Mouse (Mus musculus): Measurements from ENCODE around the gene Stk40. TPM values are rescaled to one million over a fixed set of nuclear protein-coding genes. Genes with fewer than 3 reads are reported as not detected.
A peak's percentile ranks its signal among the peaks of the same experiment; 100 is the strongest.

The Stk40 gene
- polyA plus RNA-seq, 1 experiment from 2014 or later = 37.4 TPM

GRCm38 (mm10) chr4:126111153-126111549, 7.4 kb downstream of the Stk40 start:
- ATAC-seq (ENCODE audit: insufficient number of reproducible peaks, low FRiP score, low TSS enrichment, low read depth) = no peak
- no peaks in the 10 kb centered on the region for H3K36me3 ChIP-seq
- peak overlapping the region; percentile 90 for H3K27ac ChIP-seq (replicated peaks)
- 17% methylated on average over 7 of the region's 7 CpGs for WGBS
- H3K4me2 ChIP-seq (replicated peaks) = peak overlapping the region; percentile 35
- no peak overlapping the region for H3K9ac ChIP-seq
- peaks cover 54% of the 10 kb centered on the region for H3K4me1 ChIP-seq
- H3K27me3 ChIP-seq = no peaks in the 10 kb centered on the region
- no peaks in the 10 kb centered on the region for H3K9me3 ChIP-seq (replicated peaks)
- H3K4me3 ChIP-seq (replicated peaks) = no peak overlapping the region

- H3K36me3 ChIP-seq = no peaks in the 10 kb centered on the region
- ATAC-seq (ENCODE audit: insufficient number of reproducible peaks, low FRiP score, low TSS enrichment, low read depth) = no peak
- no peak overlapping the region for H3K4me3 ChIP-seq (replicated peaks)
- no peaks in the 10 kb centered on the region for H3K9me3 ChIP-seq (replicated peaks)
- WGBS = 76% methylated on average over 4 of the region's 4 CpGs
- H3K27me3 ChIP-seq = no peaks in the 10 kb centered on the region
- no peak overlapping the region for H3K27ac ChIP-seq (replicated peaks)
- H3K9ac ChIP-seq = no peak overlapping the region
- H3K4me1 ChIP-seq = peaks cover 48% of the 10 kb centered on the region
- H3K4me2 ChIP-seq (replicated peaks) = no peak overlapping the region
These were observed 9.5 kb downstream of the Stk40 start for GRCm38 (mm10) chr4:126113243-126113642.

- ATAC-seq (ENCODE audit: insufficient number of reproducible peaks, low FRiP score, low TSS enrichment, low read depth) = no peak
- no peaks in the 10 kb centered on the region for H3K9me3 ChIP-seq (replicated peaks)
- H3K36me3 ChIP-seq = no peaks in the 10 kb centered on the region
- H3K4me3 ChIP-seq (replicated peaks) = no peak overlapping the region
- WGBS = 22% methylated on average over 6 of the region's 6 CpGs
- no peaks in the 10 kb centered on the region for H3K27me3 ChIP-seq
- H3K9ac ChIP-seq = no peak overlapping the region
- no peak overlapping the region for H3K4me2 ChIP-seq (replicated peaks)
- peaks cover 48% of the 10 kb centered on the region for H3K4me1 ChIP-seq
- H3K27ac ChIP-seq (replicated peaks) = no peak overlapping the region
These were observed 10.2 kb downstream of the Stk40 start for GRCm38 (mm10) chr4:126113943-126114342.

- Histone ChIP-seq H3K27ac (replicated peaks) (no peak overlapping the region), H3K9me3 (replicated peaks) (no peaks in the 10 kb centered on the region), H3K27me3 (no peaks in the 10 kb centered on the region), H3K4me2 (replicated peaks) (no peak overlapping the region), H3K4me1 (peaks cover 38% of the 10 kb centered on the region), H3K4me3 (replicated peaks) (no peak overlapping the region), H3K9ac (no peak overlapping the region), H3K36me3 (no peaks in the 10 kb centered on the region)
- WGBS = 82% methylated on average over 9 of the region's 9 CpGs
- ATAC-seq (ENCODE audit: insufficient number of reproducible peaks, low FRiP score, low TSS enrichment, low read depth) = no peak
These were observed 11.7 kb downstream of the Stk40 start for GRCm38 (mm10) chr4:126115411-126115810.

- Histone ChIP-seq H3K9ac (no peak overlapping the region), H3K27ac (replicated peaks) (no peak overlapping the region), H3K4me2 (replicated peaks) (no peak overlapping the region), H3K4me3 (replicated peaks) (no peak overlapping the region), H3K36me3 (no peaks in the 10 kb centered on the region), H3K9me3 (replicated peaks) (no peaks in the 10 kb centered on the region), H3K27me3 (no peaks in the 10 kb centered on the region), H3K4me1 (peaks cover 33% of the 10 kb centered on the region)
- no peak for ATAC-seq (ENCODE audit: insufficient number of reproducible peaks, low FRiP score, low TSS enrichment, low read depth)
- 60% methylated on average over 6 of the region's 6 CpGs for WGBS
These were observed 12.2 kb downstream of the Stk40 start for GRCm38 (mm10) chr4:126115871-126116521.

- Histone ChIP-seq H3K27me3 (no peaks in the 10 kb centered on the region), H3K4me1 (peaks cover 28% of the 10 kb centered on the region), H3K9ac (no peak overlapping the region), H3K27ac (replicated peaks) (no peak overlapping the region), H3K9me3 (replicated peaks) (no peaks in the 10 kb centered on the region), H3K36me3 (no peaks in the 10 kb centered on the region), H3K4me3 (replicated peaks) (no peak overlapping the region), H3K4me2 (replicated peaks) (no peak overlapping the region)
- WGBS = 80% methylated on average over 8 of the region's 8 CpGs
- ATAC-seq (ENCODE audit: insufficient number of reproducible peaks, low FRiP score, low TSS enrichment, low read depth) = no peak
These were observed 13.4 kb downstream of the Stk40 start for GRCm38 (mm10) chr4:126117116-126117515.

GRCm38 (mm10) chr4:126118651-126119050, 14.9 kb downstream of the Stk40 start:
- no peak overlapping the region for H3K4me2 ChIP-seq (replicated peaks)
- H3K27me3 ChIP-seq = no peaks in the 10 kb centered on the region
- no peak for ATAC-seq (ENCODE audit: insufficient number of reproducible peaks, low FRiP score, low TSS enrichment, low read depth)
- no peak overlapping the region for H3K4me3 ChIP-seq (replicated peaks)
- peaks cover 1% of the 10 kb centered on the region; the same call in 1 of the 2 replicates for H3K36me3 ChIP-seq
- WGBS = 76% methylated on average over 4 of the region's 4 CpGs
- no peak overlapping the region for H3K9ac ChIP-seq
- H3K9me3 ChIP-seq (replicated peaks) = no peaks in the 10 kb centered on the region
- no peak overlapping the region for H3K27ac ChIP-seq (replicated peaks)
- H3K4me1 ChIP-seq = peaks cover 22% of the 10 kb centered on the region

GRCm38 (mm10) chr4:126119051-126119450, 15.3 kb downstream of the Stk40 start:
- Histone ChIP-seq H3K9ac (no peak overlapping the region), H3K4me3 (replicated peaks) (no peak overlapping the region), H3K27ac (replicated peaks) (no peak overlapping the region), H3K36me3 (peaks cover 4% of the 10 kb centered on the region; the same call in 1 of the 2 replicates), H3K4me2 (replicated peaks) (no peak overlapping the region), H3K27me3 (no peaks in the 10 kb centered on the region), H3K4me1 (peaks cover 22% of the 10 kb centered on the region), H3K9me3 (replicated peaks) (no peaks in the 10 kb centered on the region)
- 93% methylated on average over 1 of the region's 1 CpGs for WGBS
- ATAC-seq (ENCODE audit: insufficient number of reproducible peaks, low FRiP score, low TSS enrichment, low read depth) = no peak

GRCm38 (mm10) chr4:126120052-126120451, 16.3 kb downstream of the Stk40 start:
- no peak overlapping the region for H3K9ac ChIP-seq
- no peak for ATAC-seq (ENCODE audit: insufficient number of reproducible peaks, low FRiP score, low TSS enrichment, low read depth)

GRCm38 (mm10) chr4:126120506-126120905, 16.7 kb downstream of the Stk40 start:
- Histone ChIP-seq H3K4me1 (peaks cover 17% of the 10 kb centered on the region), H3K27ac (replicated peaks) (no peak overlapping the region), H3K36me3 (peaks cover 18% of the 10 kb centered on the region), H3K4me2 (replicated peaks) (no peak overlapping the region), H3K9ac (no peak overlapping the region), H3K4me3 (replicated peaks) (no peak overlapping the region), H3K9me3 (replicated peaks) (no peaks in the 10 kb centered on the region), H3K27me3 (no peaks in the 10 kb centered on the region)
- ATAC-seq (ENCODE audit: insufficient number of reproducible peaks, low FRiP score, low TSS enrichment, low read depth) = no peak
- 87% methylated on average over 2 of the region's 2 CpGs for WGBS

More at GRCm38 (mm10) chr4:126120052-126120451, 16.3 kb downstream of the Stk40 start:
- Histone ChIP-seq H3K4me1 (peaks cover 19% of the 10 kb centered on the region), H3K27ac (replicated peaks) (no peak overlapping the region), H3K9me3 (replicated peaks) (no peaks in the 10 kb centered on the region), H3K27me3 (no peaks in the 10 kb centered on the region), H3K4me2 (replicated peaks) (no peak overlapping the region), H3K4me3 (replicated peaks) (no peak overlapping the region), H3K36me3 (peaks cover 13% of the 10 kb centered on the region)
- WGBS = 88% methylated on average over 5 of the region's 5 CpGs

- no peaks in the 10 kb centered on the region for H3K9me3 ChIP-seq (replicated peaks)
These were observed 19.7 kb downstream of the Stk40 start for GRCm38 (mm10) chr4:126123309-126124040.

More at GRCm38 (mm10) chr4:126123309-126124040, 19.7 kb downstream of the Stk40 start:
- Histone ChIP-seq H3K4me1 (peaks cover 8% of the 10 kb centered on the region; the same call in 1 of the 2 replicates), H3K27me3 (no peaks in the 10 kb centered on the region), H3K9ac (no peak overlapping the region), H3K36me3 (peaks cover 46% of the 10 kb centered on the region), H3K4me3 (replicated peaks) (no peak overlapping the region), H3K27ac (replicated peaks) (no peak overlapping the region), H3K4me2 (replicated peaks) (no peak overlapping the region)
- no peak for ATAC-seq (ENCODE audit: insufficient number of reproducible peaks, low FRiP score, low TSS enrichment, low read depth)
- 85% methylated on average over 10 of the region's 10 CpGs for WGBS

Data from embryonic facial prominence, embryonic 15.5 days (tissue).